Mouse (Mus musculus): ENCODE data around the gene Iqsec1.

GRCm38 (mm10) chr6:90715245-90715905 is 273.1 kb downstream of the Iqsec1 start:
- TF ChIP-seq POLR2A (IDR thresholded peaks at IDR 0.05; ENCODE audit: borderline replicate concordance, extremely low read depth, low read depth, low read length) (no peak), CTCF (IDR thresholded peaks at IDR 0.05; ENCODE audit: insufficient read depth, low read length) (no peak)
